Mouse (Mus musculus): ENCODE results near the gene Dnali1.

DNA sequence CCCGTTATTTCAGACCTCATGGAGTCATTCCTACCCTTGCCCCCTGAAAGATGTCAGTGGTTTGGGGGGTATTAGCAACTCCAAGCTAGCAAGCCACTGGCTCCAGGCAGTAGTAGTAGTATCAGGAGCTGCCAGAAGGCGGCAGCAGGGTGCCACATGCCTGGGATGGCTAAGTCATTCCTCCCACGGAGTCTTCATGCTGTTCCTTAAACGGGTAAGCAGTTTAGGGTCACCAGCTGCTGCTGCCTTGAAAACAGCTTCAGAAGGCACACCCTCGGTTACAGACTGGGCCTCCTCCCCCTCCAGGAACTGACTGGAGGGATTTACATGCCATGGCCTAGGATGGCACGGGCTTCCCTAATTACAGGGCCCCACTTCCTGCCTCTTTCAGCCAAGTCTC, 49.1 kb upstream of the Dnali1 start:
- TF ChIP-seq FOSL1 (IDR thresholded peaks at IDR 0.05; ENCODE audit: insufficient read depth, low read length, poor library complexity, severe bottlenecking) = no peak
- no peak for TF ChIP-seq USF1 (IDR thresholded peaks at IDR 0.05; ENCODE audit: low read depth)
- TF ChIP-seq CTCF (IDR thresholded peaks at IDR 0.05; ENCODE audit: control insufficient read depth, insufficient read depth, insufficient read length) = peak; percentile 85

Measured in C2C12 (cell line).